Mouse (Mus musculus) lung, postnatal 0 days (tissue): ENCODE measurements around the gene Ap3b1. TPM values are rescaled to one million over a fixed set of nuclear protein-coding genes. Genes with fewer than 3 reads are reported as not detected.

Experiments
- ATAC-seq: fragments of 200-750 bp; cut with Nextera tagmentation; 2 replicates; pipeline ENCODE4 v1.8.0; 2017; ENCODE audit warnings: moderate library complexity
- DNase-seq: peaks from one replicate; pipeline ENCODE4 v3.0.0-alpha.2; 2016; ENCODE audit warnings: low spot score
- H3K27ac ChIP-seq: fragments of 300-500 bp; sonication (generic); 2 replicates; pipeline ENCODE4 v1.5.1; 2014; ENCODE audit warnings: antibody characterized with exemption, mild to moderate bottlenecking, low read length, mixed read lengths
- H3K27me3 ChIP-seq: fragments of 300-500 bp; sonication (generic); replicated peaks from 2 replicates; pipeline ENCODE4 v1.6.1; 2014; ENCODE audit warnings: low read length, mixed read lengths; ENCODE audit not compliant: insufficient read depth
- H3K36me3 ChIP-seq: fragments of 300-500 bp; sonication (generic); 2 replicates; pipeline ENCODE4 v1.6.1; 2014; ENCODE audit warnings: low read length, mixed read lengths; ENCODE audit not compliant: insufficient read depth
- H3K4me1 ChIP-seq: fragments of 300-500 bp; sonication (generic); 2 replicates; pipeline ENCODE4 v1.6.1; 2014; ENCODE audit warnings: antibody characterized with exemption, low read depth, low read length, mixed read lengths; ENCODE audit not compliant: insufficient read depth
- H3K4me2 ChIP-seq: fragments of 300-500 bp; sonication (generic); replicated peaks from 2 replicates; pipeline ENCODE4 v1.6.1; 2014; ENCODE audit warnings: low read depth, mild to moderate bottlenecking, low read length, moderate library complexity, mixed read lengths
- H3K4me3 ChIP-seq: fragments of 300-500 bp; sonication (generic); 2 replicates; pipeline ENCODE4 v1.5.1; 2014; ENCODE audit warnings: low read depth, low read length
- H3K9ac ChIP-seq: fragments of 300-500 bp; sonication (generic); replicated peaks from 2 replicates; pipeline ENCODE4 v1.6.1; 2014; ENCODE audit warnings: low read depth, mild to moderate bottlenecking
- H3K9me3 ChIP-seq: fragments of 300-500 bp; sonication (generic); 2 replicates; pipeline ENCODE4 v1.6.1; 2016; ENCODE audit warnings: low read length, mixed read lengths
- CTCF ChIP-seq: IDR thresholded peaks from 2 replicates; pipeline ENCODE4 v1.5.1; 2016; ENCODE audit warnings: antibody characterized with exemption, mild to moderate bottlenecking
- EP300 ChIP-seq: IDR thresholded peaks from 2 replicates; pipeline ENCODE4 v1.6.1; 2016; ENCODE audit warnings: antibody characterized with exemption, mild to moderate bottlenecking, control low read depth
- WGBS: fragments of 180-500 bp; shearing (Covaris S2); extraction: QIAGEN DNeasy Blood & Tissue Kit; methylation state at CpG from one replicate; pipeline ENCODE4 v1.1.7; 2014; 5-methylcytosine and 5-hydroxymethylcytosine counted together
- polyA plus RNA-seq: library from polyadenylated mRNA; unstranded; fragments of >200 nt; fragmentation: Nextera tagmentation; extraction: Ambion mirVana; gene quantifications from 2 replicates; pipeline ENCODE4 v1.2.1, GENCODE M21; 2015

Ap3b1 gene
- polyA plus RNA-seq, 1 experiment from 2014 or later: 26.1 TPM

- Histone ChIP-seq H3K4me3 (no peak overlapping the region), H3K36me3 (no peaks in the 10 kb centered on the region), H3K27ac (no peak overlapping the region), H3K9me3 (no peaks in the 10 kb centered on the region), H3K9ac (no peak overlapping the region), H3K27me3 (no peaks in the 10 kb centered on the region), H3K4me2 (no peak overlapping the region), H3K4me1 (no peaks in the 10 kb centered on the region)
- no peak for ATAC-seq
- no peak for DNase-seq
- WGBS: 71% methylated on average over 6 of the region's 6 CpGs
- TF ChIP-seq CTCF (no peak), EP300 (no peak)
These were observed 157.8 kb downstream of the Ap3b1 start for GRCm38 (mm10) chr13:94516532-94516931.

GRCm38 (mm10) chr13:94518176-94518575 lies 159.4 kb downstream of the Ap3b1 start:
- no peak overlapping the region for H3K4me3 ChIP-seq
- H3K9me3 ChIP-seq: no peaks in the 10 kb centered on the region
- H3K4me1 ChIP-seq: no peaks in the 10 kb centered on the region
- H3K27ac ChIP-seq: no peak overlapping the region
- TF ChIP-seq CTCF (no peak), EP300 (no peak)
- H3K4me2 ChIP-seq: no peak overlapping the region
- no peaks in the 10 kb centered on the region for H3K36me3 ChIP-seq
- WGBS: 90% methylated on average over 4 of the region's 4 CpGs
- ATAC-seq: no peak
- H3K27me3 ChIP-seq: no peaks in the 10 kb centered on the region
- no peak for DNase-seq
- no peak overlapping the region for H3K9ac ChIP-seq

GRCm38 (mm10) chr13:94519276-94519675 lies 160.5 kb downstream of the Ap3b1 start:
- H3K27me3 ChIP-seq: no peaks in the 10 kb centered on the region
- DNase-seq (no peak), ATAC-seq (no peak)
- H3K4me2 ChIP-seq: no peak overlapping the region
- WGBS: 79% methylated on average over 8 of the region's 8 CpGs
- H3K4me3 ChIP-seq: no peak overlapping the region
- H3K9me3 ChIP-seq: no peaks in the 10 kb centered on the region
- TF ChIP-seq EP300 (no peak), CTCF (no peak)
- H3K27ac ChIP-seq: no peak overlapping the region
- no peak overlapping the region for H3K9ac ChIP-seq
- H3K4me1 ChIP-seq: no peaks in the 10 kb centered on the region
- no peaks in the 10 kb centered on the region for H3K36me3 ChIP-seq

GRCm38 (mm10) chr13:94523213-94523612 lies 164.5 kb downstream of the Ap3b1 start:
- TF ChIP-seq CTCF: no peak
- TF ChIP-seq EP300: no peak
- no peak overlapping the region for H3K9ac ChIP-seq
- DNase-seq: no peak
- peaks cover 3% of the 10 kb centered on the region; the same call in 1 of the 2 replicates for H3K36me3 ChIP-seq
- WGBS: 36% methylated on average over 5 of the region's 5 CpGs
- no peaks in the 10 kb centered on the region for H3K9me3 ChIP-seq
- H3K4me2 ChIP-seq: no peak overlapping the region
- no peak overlapping the region for H3K4me3 ChIP-seq
- no peak overlapping the region for H3K27ac ChIP-seq
- no peaks in the 10 kb centered on the region for H3K4me1 ChIP-seq
- no peaks in the 10 kb centered on the region for H3K27me3 ChIP-seq
- no peak for ATAC-seq

GRCm38 (mm10) chr13:94524669-94525238 lies 166.0 kb downstream of the Ap3b1 start:
- Histone ChIP-seq H3K4me1 (no peaks in the 10 kb centered on the region), H3K9me3 (no peaks in the 10 kb centered on the region), H3K4me3 (no peak overlapping the region), H3K9ac (no peak overlapping the region), H3K27ac (no peak overlapping the region), H3K36me3 (peaks cover 6% of the 10 kb centered on the region; the same call in 1 of the 2 replicates), H3K4me2 (no peak overlapping the region), H3K27me3 (no peaks in the 10 kb centered on the region)
- no peak for DNase-seq
- WGBS: 73% methylated on average over 7 of the region's 7 CpGs
- TF ChIP-seq EP300: no peak
- no peak for TF ChIP-seq CTCF
- no peak for ATAC-seq

GRCm38 (mm10) chr13:94529138-94529537 lies 170.4 kb downstream of the Ap3b1 start:
- Histone ChIP-seq H3K4me1 (no peaks in the 10 kb centered on the region), H3K9ac (no peak overlapping the region), H3K27me3 (no peaks in the 10 kb centered on the region), H3K36me3 (peaks cover 10% of the 10 kb centered on the region; the same call in 1 of the 2 replicates), H3K27ac (no peak overlapping the region), H3K4me3 (no peak overlapping the region), H3K9me3 (no peaks in the 10 kb centered on the region), H3K4me2 (no peak overlapping the region)
- no peak for TF ChIP-seq EP300
- TF ChIP-seq CTCF: no peak
- ATAC-seq: no peak
- 95% methylated on average over 5 of the region's 5 CpGs for WGBS
- DNase-seq: no peak

- H3K27ac ChIP-seq: no peak overlapping the region
- WGBS: 95% methylated on average over 8 of the region's 8 CpGs
- H3K9me3 ChIP-seq: no peaks in the 10 kb centered on the region
- H3K4me1 ChIP-seq: no peaks in the 10 kb centered on the region
- H3K4me2 ChIP-seq: no peak overlapping the region
- H3K36me3 ChIP-seq: peaks cover 5% of the 10 kb centered on the region; the same call in 1 of the 2 replicates
- H3K4me3 ChIP-seq: no peak overlapping the region
- no peaks in the 10 kb centered on the region for H3K27me3 ChIP-seq
- ATAC-seq: no peak
- no peak overlapping the region for H3K9ac ChIP-seq
- DNase-seq: no peak
- TF ChIP-seq EP300 (no peak), CTCF (no peak)
These were observed 174.8 kb downstream of the Ap3b1 start for GRCm38 (mm10) chr13:94533516-94533915.
